Mouse (Mus musculus): ENCODE data around the gene Pik3cg.

DNA sequence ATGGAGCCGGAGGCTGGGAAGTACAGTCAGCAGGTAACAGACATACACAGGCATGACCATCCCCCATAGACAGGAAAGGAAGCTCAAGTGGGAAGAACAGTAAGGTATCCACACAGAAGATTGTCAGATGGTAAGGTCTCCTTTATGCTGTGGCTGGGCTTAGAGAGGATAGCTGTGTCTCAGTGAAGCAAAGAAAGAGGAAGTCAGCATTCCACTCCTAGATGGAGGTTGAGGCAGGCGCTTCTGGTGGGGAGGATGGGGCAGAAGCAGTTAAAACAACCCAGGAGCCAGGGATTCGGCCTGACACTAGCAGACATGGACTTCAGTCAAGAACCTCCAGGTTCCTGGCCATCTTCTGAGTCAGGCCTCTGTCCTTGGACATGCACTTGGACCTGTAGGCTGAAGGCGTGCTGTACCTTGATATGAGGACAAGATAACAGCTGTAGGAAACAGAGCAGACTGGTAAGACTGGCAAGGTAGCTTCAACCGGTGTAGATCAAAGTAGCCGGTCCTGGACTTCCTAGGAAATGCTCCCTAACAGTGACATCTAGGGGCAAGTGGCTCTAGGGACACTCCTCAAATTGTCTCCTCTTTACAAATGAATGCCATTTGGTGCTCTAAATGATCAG is 21.7 kb downstream of the Pik3cg start:
- TF ChIP-seq CTCF (IDR thresholded peaks at IDR 0.05; ENCODE audit: extremely low read depth, insufficient read length, insufficient replicate concordance, low read depth, low read length) (no peak), POLR2A (IDR thresholded peaks at IDR 0.05; ENCODE audit: low read depth, low read length) (no peak)
